Mouse (Mus musculus) hindbrain, embryonic 14.5 days (tissue): Measurements from ENCODE around the gene Tmem50b. TPM values are rescaled to one million over a fixed set of nuclear protein-coding genes. Genes with fewer than 3 reads are reported as not detected.

Experiments
- ATAC-seq: fragments of 200-750 bp; cut with Nextera tagmentation; 2 replicates; pipeline ENCODE4 v1.8.0; 2017; ENCODE audit warnings: moderate number of reproducible peaks, mild to moderate bottlenecking, moderate TSS enrichment, moderate library complexity; ENCODE audit not compliant: low FRiP score
- DNase-seq: peaks from one replicate; pipeline ENCODE4 v3.0.0-alpha.2; 2015; ENCODE audit warnings: low spot score
- H3K27ac ChIP-seq: fragments of 300-500 bp; sonication (generic); 2 replicates; pipeline ENCODE4 v1.5.1; 2014; ENCODE audit warnings: mild to moderate bottlenecking, moderate library complexity
- H3K27me3 ChIP-seq: fragments of 300-500 bp; sonication (generic); 2 replicates; pipeline ENCODE4 v1.6.1; 2014; ENCODE audit warnings: mild to moderate bottlenecking, low read length, mixed read lengths; ENCODE audit not compliant: control insufficient read depth, insufficient read depth
- H3K36me3 ChIP-seq: fragments of 300-500 bp; sonication (generic); replicated peaks from 2 replicates; pipeline ENCODE4 v1.6.1; 2014; ENCODE audit not compliant: control insufficient read depth, insufficient read depth
- H3K4me1 ChIP-seq: fragments of 300-500 bp; sonication (generic); replicated peaks from 2 replicates; pipeline ENCODE4 v1.6.1; 2014; ENCODE audit warnings: antibody characterized with exemption, low read length, mixed read lengths; ENCODE audit not compliant: control insufficient read depth, insufficient read depth
- H3K4me2 ChIP-seq: fragments of 300-500 bp; sonication (generic); replicated peaks from 2 replicates; pipeline ENCODE4 v1.6.1; 2014; ENCODE audit warnings: mild to moderate bottlenecking, moderate library complexity
- H3K4me3 ChIP-seq: fragments of 300-500 bp; sonication (generic); replicated peaks from 2 replicates; pipeline ENCODE4 v1.5.1; 2014; ENCODE audit warnings: mild to moderate bottlenecking, low read length
- H3K9ac ChIP-seq: fragments of 300-500 bp; sonication (generic); 2 replicates; pipeline ENCODE4 v1.6.1; 2014
- H3K9me3 ChIP-seq: fragments of 300-500 bp; sonication (generic); 2 replicates; pipeline ENCODE4 v1.6.1; 2016; ENCODE audit warnings: low read length; ENCODE audit not compliant: control insufficient read depth
- WGBS: fragments of 180-500 bp; shearing (Covaris S2); extraction: QIAGEN DNeasy Blood & Tissue Kit; methylation state at CpG from one replicate; pipeline ENCODE4 v1.1.7; 2014; 5-methylcytosine and 5-hydroxymethylcytosine counted together
- polyA plus RNA-seq: library from polyadenylated mRNA; unstranded; fragments of >200 nt; fragmentation: Nextera tagmentation; extraction: Ambion mirVana; gene quantifications from 2 replicates; pipeline ENCODE4 v1.2.1, GENCODE M21; 2014

Gene Tmem50b
- polyA plus RNA-seq, 1 experiment from 2014 or later = 106 TPM

- DNase-seq = no peak
- Histone ChIP-seq H3K27ac (no peak overlapping the region), H3K4me2 (no peak overlapping the region), H3K9me3 (no peaks in the 10 kb centered on the region), H3K36me3 (peaks cover 62% of the 10 kb centered on the region), H3K4me1 (no peaks in the 10 kb centered on the region), H3K27me3 (no peaks in the 10 kb centered on the region), H3K4me3 (no peak overlapping the region), H3K9ac (no peak overlapping the region)
- WGBS = 72% methylated on average over 38 of the region's 38 CpGs
- no peak for ATAC-seq
Observed at GRCm38 (mm10) chr16:91561541-91562457, 35.8 kb downstream of the Tmem50b start.

- Histone ChIP-seq H3K9ac (no peak overlapping the region), H3K27me3 (no peaks in the 10 kb centered on the region), H3K4me3 (no peak overlapping the region), H3K36me3 (peaks cover 68% of the 10 kb centered on the region), H3K9me3 (no peaks in the 10 kb centered on the region), H3K4me1 (no peaks in the 10 kb centered on the region), H3K27ac (no peak overlapping the region), H3K4me2 (no peak overlapping the region)
- WGBS = 52% methylated on average over 9 of the region's 9 CpGs
- ATAC-seq (no peak), DNase-seq (no peak)
Observed at GRCm38 (mm10) chr16:91561099-91561498, 36.5 kb downstream of the Tmem50b start.

GRCm38 (mm10) chr16:91557693-91558092 is 39.9 kb downstream of the Tmem50b start:
- DNase-seq (no peak), ATAC-seq (no peak)
- Histone ChIP-seq H3K27me3 (no peaks in the 10 kb centered on the region), H3K9me3 (no peaks in the 10 kb centered on the region), H3K4me1 (peaks cover 7% of the 10 kb centered on the region; the same call in 1 of the 2 replicates), H3K36me3 (peaks cover 57% of the 10 kb centered on the region), H3K9ac (no peak overlapping the region), H3K4me2 (no peak overlapping the region), H3K27ac (no peak overlapping the region), H3K4me3 (no peak overlapping the region)
- WGBS = 90% methylated on average over 15 of the region's 15 CpGs

GRCm38 (mm10) chr16:91557214-91557613 is 40.4 kb downstream of the Tmem50b start:
- ATAC-seq (no peak), DNase-seq (no peak)
- Histone ChIP-seq H3K4me2 (no peak overlapping the region), H3K36me3 (peaks cover 52% of the 10 kb centered on the region), H3K27me3 (no peaks in the 10 kb centered on the region), H3K4me1 (peaks cover 7% of the 10 kb centered on the region; the same call in 1 of the 2 replicates), H3K9ac (no peak overlapping the region), H3K27ac (no peak overlapping the region), H3K4me3 (no peak overlapping the region), H3K9me3 (no peaks in the 10 kb centered on the region)
- WGBS = 87% methylated on average over 7 of the region's 7 CpGs

- Histone ChIP-seq H3K4me3 (no peak overlapping the region), H3K4me2 (no peak overlapping the region), H3K36me3 (peaks cover 46% of the 10 kb centered on the region), H3K9me3 (no peaks in the 10 kb centered on the region), H3K4me1 (peaks cover 11% of the 10 kb centered on the region; the same call in 1 of the 2 replicates), H3K27me3 (no peaks in the 10 kb centered on the region), H3K9ac (no peak overlapping the region), H3K27ac (no peak overlapping the region)
- 80% methylated on average over 15 of the region's 15 CpGs for WGBS
- ATAC-seq = no peak
- DNase-seq = no peak
Observed at GRCm38 (mm10) chr16:91556659-91557058, 40.9 kb downstream of the Tmem50b start.

GRCm38 (mm10) chr16:91555017-91555605 is 42.5 kb downstream of the Tmem50b start:
- Histone ChIP-seq H3K9me3 (no peaks in the 10 kb centered on the region), H3K27ac (no peak overlapping the region), H3K27me3 (no peaks in the 10 kb centered on the region), H3K4me2 (no peak overlapping the region), H3K36me3 (peaks cover 33% of the 10 kb centered on the region), H3K4me3 (no peak overlapping the region), H3K4me1 (peaks cover 11% of the 10 kb centered on the region; the same call in 1 of the 2 replicates), H3K9ac (no peak overlapping the region)
- DNase-seq = no peak
- ATAC-seq = no peak
- 91% methylated on average over 8 of the region's 8 CpGs for WGBS

- H3K4me2 ChIP-seq = no peak overlapping the region
- H3K27me3 ChIP-seq = no peaks in the 10 kb centered on the region
- WGBS = 57% methylated on average over 12 of the region's 12 CpGs
- no peak overlapping the region for H3K27ac ChIP-seq
- peaks cover 23% of the 10 kb centered on the region for H3K36me3 ChIP-seq
- no peak for DNase-seq
- no peak overlapping the region for H3K9ac ChIP-seq
- no peak for ATAC-seq
- H3K4me3 ChIP-seq = no peak overlapping the region
- H3K9me3 ChIP-seq = no peaks in the 10 kb centered on the region
- H3K4me1 ChIP-seq = peaks cover 23% of the 10 kb centered on the region
Observed at GRCm38 (mm10) chr16:91553625-91554024, 44.0 kb downstream of the Tmem50b start.

- H3K9ac ChIP-seq = no peak overlapping the region
- H3K27me3 ChIP-seq = no peaks in the 10 kb centered on the region
- DNase-seq = no peak
- 0 out of 2 replicates have a peak, but pooled peaks cover 14% of the 10 kb centered on the region for H3K36me3 ChIP-seq
- no peak overlapping the region for H3K4me2 ChIP-seq
- 64% methylated on average over 9 of the region's 9 CpGs for WGBS
- H3K4me3 ChIP-seq = no peak overlapping the region
- H3K9me3 ChIP-seq = no peaks in the 10 kb centered on the region
- peaks cover 35% of the 10 kb centered on the region for H3K4me1 ChIP-seq
- no peak overlapping the region for H3K27ac ChIP-seq
- ATAC-seq = no peak
Observed at GRCm38 (mm10) chr16:91552072-91552471, 45.5 kb downstream of the Tmem50b start.

- DNase-seq = no peak
- Histone ChIP-seq H3K4me2 (no peak overlapping the region), H3K4me3 (no peak overlapping the region), H3K27me3 (no peaks in the 10 kb centered on the region), H3K4me1 (peaks cover 35% of the 10 kb centered on the region), H3K9ac (no peak overlapping the region), H3K27ac (no peak overlapping the region), H3K9me3 (no peaks in the 10 kb centered on the region), H3K36me3 (0 out of 2 replicates have a peak, but pooled peaks cover 8% of the 10 kb centered on the region)
- WGBS = 75% methylated on average over 10 of the region's 10 CpGs
- no peak for ATAC-seq
Observed at GRCm38 (mm10) chr16:91551081-91551524, 46.5 kb downstream of the Tmem50b start.
